In the genomic region with DNA sequence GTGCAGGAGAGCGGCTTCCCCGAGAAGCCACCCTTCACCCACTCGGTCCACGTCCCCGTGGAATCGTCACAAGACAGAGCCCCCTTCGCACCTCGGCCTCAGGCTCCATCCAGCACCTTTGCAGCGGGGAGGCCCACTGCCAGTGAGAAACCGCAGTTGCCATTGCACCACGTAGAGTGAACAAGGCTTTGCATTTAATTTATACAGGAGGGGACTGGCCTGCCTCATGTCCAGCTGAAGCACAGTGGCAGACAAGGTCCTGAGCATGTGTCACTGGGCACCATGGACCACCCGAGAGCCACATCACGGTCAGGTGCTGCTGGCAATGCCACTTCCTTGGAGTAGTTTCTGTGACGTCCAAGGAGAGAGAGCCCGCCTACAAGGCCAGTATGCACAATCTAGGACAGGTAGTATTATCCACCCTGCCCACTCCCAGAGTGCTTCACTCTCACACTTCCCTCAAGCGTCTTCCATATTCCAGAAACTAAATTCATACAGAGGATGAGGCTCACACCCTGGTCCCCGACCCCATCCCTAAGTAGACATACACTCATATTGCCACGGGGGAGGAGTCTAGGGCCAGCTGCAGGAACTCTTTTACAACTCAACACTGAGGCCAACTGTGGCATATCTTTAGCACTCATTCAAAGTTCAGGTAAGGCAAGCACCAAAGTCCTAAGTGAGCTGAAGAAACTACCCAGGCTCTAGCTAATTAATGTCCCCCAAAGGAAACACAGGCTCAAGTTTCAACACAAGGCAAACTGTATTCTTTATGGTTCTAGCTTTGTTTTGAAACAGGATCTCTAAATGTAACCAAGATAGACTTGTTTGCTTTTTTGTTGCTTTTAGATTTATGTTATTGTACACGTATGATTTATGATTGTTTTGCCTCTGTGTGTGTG, we compare ENCODE assay signal across 8 mouse cellular contexts.
DNase-seq lines count a peak whose midpoint lies in the region; ATAC-seq lines count a peak whose summit lies in the region.

No protein-coding gene starts in this region.

- DNase-seq in B cell, adult 2 months, result peak; percentile 27 to 34
- DNase-seq in urinary bladder, postnatal 36 days (ENCODE audit: low spot score in 2 of 2), result no peak
- no peak for DNase-seq in spleen, postnatal 14 days (ENCODE audit: low spot score in 2 of 2)

- peak overlapping the region; percentile 95 for H3K27ac ChIP-seq in forebrain, embryonic 12.5 days
- peak overlapping the region; percentile 100 for H3K27ac ChIP-seq in limb, embryonic 12.5 days
- H3K27ac ChIP-seq in neural tube, embryonic 12.5 days, result peak overlapping the region; percentile 94

- no peaks in the 10 kb centered on the region for H3K36me3 ChIP-seq in erythroblast, embryonic 14.5 days (ENCODE audit: control insufficient read depth)
- H3K36me3 ChIP-seq in forebrain, embryonic 12.5 days (replicated peaks), result no peaks in the 10 kb centered on the region
- no peaks in the 10 kb centered on the region for H3K36me3 ChIP-seq in limb, embryonic 12.5 days
- H3K36me3 ChIP-seq in neural tube, embryonic 12.5 days, result no peaks in the 10 kb centered on the region

- peak overlapping the region; percentile 85 for H3K4me2 ChIP-seq in forebrain, embryonic 12.5 days
- peak overlapping the region; percentile 87 for H3K4me2 ChIP-seq in limb, embryonic 12.5 days
- H3K4me2 ChIP-seq in neural tube, embryonic 12.5 days (replicated peaks), result peak overlapping the region; percentile 78

- peak overlapping the region; percentile 84 for H3K9ac ChIP-seq in forebrain, embryonic 12.5 days
- peak overlapping the region; percentile 84 for H3K9ac ChIP-seq in limb, embryonic 12.5 days (replicated peaks)
- H3K9ac ChIP-seq in neural tube, embryonic 12.5 days, result peak overlapping the region; percentile 90

- peaks cover 31% of the 10 kb centered on the region for H3K27me3 ChIP-seq in erythroblast, embryonic 14.5 days (ENCODE audit: control insufficient read depth)
- peaks cover 5% of the 10 kb centered on the region; the same call in 1 of the 2 replicates for H3K27me3 ChIP-seq in forebrain, embryonic 12.5 days
- H3K27me3 ChIP-seq in limb, embryonic 12.5 days, result no peaks in the 10 kb centered on the region
- H3K27me3 ChIP-seq in neural tube, embryonic 12.5 days (replicated peaks), result no peaks in the 10 kb centered on the region

- H3K4me1 ChIP-seq in erythroblast, embryonic 14.5 days (ENCODE audit: control insufficient read depth), result peaks cover 11% of the 10 kb centered on the region
- H3K4me1 ChIP-seq in forebrain, embryonic 12.5 days, result peaks cover 53% of the 10 kb centered on the region
- peaks cover 90% of the 10 kb centered on the region for H3K4me1 ChIP-seq in limb, embryonic 12.5 days (replicated peaks)
- H3K4me1 ChIP-seq in neural tube, embryonic 12.5 days, result peaks cover 46% of the 10 kb centered on the region

- ATAC-seq in erythroblast, adult 5-6 weeks (replicated peaks; ENCODE audit: low FRiP score, poor library complexity, severe bottlenecking), result no peak
- peak; percentile 39; the same call in 1 of the 2 replicates for ATAC-seq in forebrain, embryonic 12.5 days (ENCODE audit: low FRiP score)
- ATAC-seq in limb, embryonic 12.5 days (ENCODE audit: insufficient number of reproducible peaks, insufficient read depth, low FRiP score, low TSS enrichment, low read depth), result no peak
- peak; percentile 24; the same call in 1 of the 2 replicates for ATAC-seq in neural tube, embryonic 12.5 days (ENCODE audit: low FRiP score, low read depth)

- 23% methylated on average over 19 of the region's 19 CpGs for WGBS in forebrain, embryonic 12.5 days
- 8% methylated on average over 19 of the region's 19 CpGs for WGBS in limb, embryonic 12.5 days
- 18% methylated on average over 19 of the region's 19 CpGs for WGBS in neural tube, embryonic 12.5 days

- no peaks in the 10 kb centered on the region for H3K9me3 ChIP-seq in erythroblast, embryonic 14.5 days (ENCODE audit: control insufficient read depth, low read length)
- no peaks in the 10 kb centered on the region for H3K9me3 ChIP-seq in forebrain, embryonic 12.5 days
- no peaks in the 10 kb centered on the region for H3K9me3 ChIP-seq in limb, embryonic 12.5 days
- no peaks in the 10 kb centered on the region for H3K9me3 ChIP-seq in neural tube, embryonic 12.5 days

- peak overlapping the region; percentile 20 for H3K4me3 ChIP-seq in erythroblast, embryonic 14.5 days (replicated peaks)
- peak overlapping the region; percentile 64 for H3K4me3 ChIP-seq in forebrain, embryonic 12.5 days (replicated peaks)
- H3K4me3 ChIP-seq in limb, embryonic 12.5 days (replicated peaks), result peak overlapping the region; percentile 67
- peak overlapping the region; percentile 63 for H3K4me3 ChIP-seq in neural tube, embryonic 12.5 days

Comparison
In these comparisons a context has a peak if more than half of its experiments do, and no peak if none do; other contexts are left out.
1. ATAC-seq: peak in forebrain, embryonic 12.5 days (single experiment) and neural tube, embryonic 12.5 days (single experiment); none in erythroblast, adult 5-6 weeks (single experiment) and limb, embryonic 12.5 days (single experiment).
2. DNase-seq: peak in B cell, adult 2 months (2 of 2); none in urinary bladder, postnatal 36 days (0 of 2) and spleen, postnatal 14 days (0 of 2).
3. Peak in every context shown above with its lines, with median percentiles within 50 percentile points of each other: H3K4me3 ChIP-seq, H3K27ac ChIP-seq, H3K4me2 ChIP-seq and H3K9ac ChIP-seq.